In the genomic region with DNA sequence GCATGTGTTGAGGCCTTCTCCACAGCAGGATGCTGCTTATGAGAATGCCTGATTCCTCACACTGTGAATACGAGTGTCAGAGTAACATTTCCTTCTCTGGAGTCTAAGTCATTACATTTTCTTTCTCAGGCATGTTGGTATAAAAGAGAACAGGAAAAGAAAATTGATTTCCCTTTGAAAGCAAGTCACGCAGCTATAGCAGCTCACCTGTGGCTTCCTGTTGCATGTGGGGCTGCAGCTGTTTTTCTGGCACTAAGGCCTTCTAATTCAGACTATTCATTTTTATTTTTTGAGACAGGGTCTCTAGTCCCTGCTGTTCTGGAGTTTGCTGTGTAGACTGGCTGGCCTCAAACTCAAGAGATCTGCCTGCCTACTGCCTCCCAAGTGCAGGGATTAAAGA, we compare ENCODE assay signal across 19 mouse cellular contexts.
DNase-seq lines count a peak whose midpoint lies in the region; ATAC-seq and TF ChIP-seq lines count a peak whose summit lies in the region.
"Had no signal": no experiment of that assay in that cellular context is flagged by ENCODE, and none has a peak within 500 bp of the region (broad histone marks: within the 10 kb centered on the region; RNA-seq: fewer than 3 reads in every experiment).

No protein-coding gene starts in this region.

- H3K27ac ChIP-seq in forebrain, embryonic 10.5 days = 0 out of 2 replicates have a peak overlapping the region, but pooled peaks have one; percentile 13
- no peak overlapping the region for H3K27ac ChIP-seq in forebrain, embryonic 16.5 days (ENCODE audit: low read length)
- H3K27ac ChIP-seq in midbrain, embryonic 10.5 days (replicated peaks) = peak overlapping the region; percentile 33
- no peak overlapping the region for H3K27ac ChIP-seq in midbrain, postnatal 0 days (ENCODE audit: low read depth, low read length)
- 0 out of 2 replicates have a peak overlapping the region, but pooled peaks have one; percentile 26 for H3K27ac ChIP-seq in limb, embryonic 10.5 days
- H3K27ac ChIP-seq in kidney, embryonic 16.5 days (ENCODE audit: low read length) = no peak overlapping the region
- H3K27ac ChIP-seq: embryonic facial prominence, embryonic 15.5 days; forebrain, embryonic 12.5 days; stomach, postnatal 0 days had no signal

- no peaks in the 10 kb centered on the region for H3K36me3 ChIP-seq in forebrain, embryonic 10.5 days (replicated peaks)
- H3K36me3 ChIP-seq in forebrain, embryonic 16.5 days (ENCODE audit: control insufficient read depth, insufficient read depth) = no peaks in the 10 kb centered on the region
- no peaks in the 10 kb centered on the region for H3K36me3 ChIP-seq in midbrain, embryonic 10.5 days
- H3K36me3 ChIP-seq in midbrain, postnatal 0 days (ENCODE audit: insufficient read depth, low read length) = no peaks in the 10 kb centered on the region
- no peaks in the 10 kb centered on the region for H3K36me3 ChIP-seq in limb, embryonic 10.5 days
- no peaks in the 10 kb centered on the region for H3K36me3 ChIP-seq in kidney, embryonic 16.5 days (ENCODE audit: insufficient read depth, low read length)
- H3K36me3 ChIP-seq: embryonic facial prominence, embryonic 15.5 days; forebrain, embryonic 12.5 days had no signal

- no peak for ATAC-seq in forebrain, embryonic 16.5 days
- no peak for ATAC-seq in midbrain, postnatal 0 days (ENCODE audit: low FRiP score)
- ATAC-seq in kidney, embryonic 16.5 days (ENCODE audit: low FRiP score, low TSS enrichment) = no peak
- ATAC-seq: intestine, embryonic 16.5 days had no signal

- H3K4me3 ChIP-seq in forebrain, embryonic 10.5 days = no peak overlapping the region
- no peak overlapping the region for H3K4me3 ChIP-seq in forebrain, embryonic 16.5 days (replicated peaks; ENCODE audit: low read length)
- H3K4me3 ChIP-seq in midbrain, embryonic 10.5 days = no peak overlapping the region
- H3K4me3 ChIP-seq in midbrain, postnatal 0 days (ENCODE audit: low read depth, low read length) = no peak overlapping the region
- no peak overlapping the region for H3K4me3 ChIP-seq in limb, embryonic 10.5 days
- H3K4me3 ChIP-seq in kidney, embryonic 16.5 days (ENCODE audit: low read length) = no peak overlapping the region
- H3K4me3 ChIP-seq: embryonic facial prominence, embryonic 15.5 days; forebrain, embryonic 12.5 days had no signal

- H3K27me3 ChIP-seq in forebrain, embryonic 10.5 days (ENCODE audit: poor library complexity, severe bottlenecking) = no peaks in the 10 kb centered on the region
- no peaks in the 10 kb centered on the region for H3K27me3 ChIP-seq in forebrain, embryonic 16.5 days (replicated peaks; ENCODE audit: control insufficient read depth, insufficient read depth, low read length)
- H3K27me3 ChIP-seq in midbrain, embryonic 10.5 days (ENCODE audit: low read depth, poor library complexity, severe bottlenecking) = no peaks in the 10 kb centered on the region
- no peaks in the 10 kb centered on the region for H3K27me3 ChIP-seq in midbrain, postnatal 0 days (ENCODE audit: insufficient read depth, low read length)
- no peaks in the 10 kb centered on the region for H3K27me3 ChIP-seq in limb, embryonic 10.5 days (ENCODE audit: low read depth, poor library complexity, severe bottlenecking)
- no peaks in the 10 kb centered on the region for H3K27me3 ChIP-seq in kidney, embryonic 16.5 days (ENCODE audit: insufficient read depth, low read length)
- H3K27me3 ChIP-seq: embryonic facial prominence, embryonic 15.5 days; forebrain, embryonic 12.5 days had no signal

- no peak overlapping the region for H3K4me2 ChIP-seq in forebrain, embryonic 16.5 days (ENCODE audit: low read length)
- H3K4me2 ChIP-seq in midbrain, postnatal 0 days (ENCODE audit: low read depth, low read length, poor library complexity, severe bottlenecking) = no peak overlapping the region
- H3K4me2 ChIP-seq in kidney, embryonic 16.5 days (replicated peaks; ENCODE audit: low read depth, low read length) = no peak overlapping the region
- H3K4me2 ChIP-seq: embryonic facial prominence, embryonic 15.5 days; forebrain, embryonic 12.5 days; liver, embryonic 11.5 days; lung, embryonic 14.5 days had no signal

- H3K4me1 ChIP-seq in forebrain, embryonic 10.5 days = peaks cover 87% of the 10 kb centered on the region
- peaks cover 53% of the 10 kb centered on the region for H3K4me1 ChIP-seq in forebrain, embryonic 16.5 days (replicated peaks; ENCODE audit: control insufficient read depth, insufficient read depth, low read length)
- peaks cover 85% of the 10 kb centered on the region for H3K4me1 ChIP-seq in midbrain, embryonic 10.5 days
- H3K4me1 ChIP-seq in midbrain, postnatal 0 days (ENCODE audit: insufficient read depth, low read length) = peaks cover 20% of the 10 kb centered on the region; the same call in 1 of the 2 replicates
- peaks cover 80% of the 10 kb centered on the region for H3K4me1 ChIP-seq in limb, embryonic 10.5 days
- H3K4me1 ChIP-seq in kidney, embryonic 16.5 days (ENCODE audit: insufficient read depth, low read length) = peaks cover 85% of the 10 kb centered on the region

- no peak overlapping the region for H3K9ac ChIP-seq in forebrain, embryonic 16.5 days (replicated peaks; ENCODE audit: low read depth, low read length)
- no peak overlapping the region for H3K9ac ChIP-seq in midbrain, postnatal 0 days (replicated peaks; ENCODE audit: low read length, poor library complexity, severe bottlenecking)
- no peak overlapping the region; the same call in 1 of the 2 replicates for H3K9ac ChIP-seq in kidney, embryonic 16.5 days (replicated peaks; ENCODE audit: low read length)
- H3K9ac ChIP-seq: embryonic facial prominence, embryonic 15.5 days; forebrain, embryonic 12.5 days; lung, embryonic 14.5 days had no signal

- DNase-seq in forebrain, embryonic 10.5 days (ENCODE audit: extremely low spot score, low spot score) = no peak
- no peak for DNase-seq in midbrain, embryonic 10.5 days (ENCODE audit: low spot score)
- no peak for DNase-seq in midbrain, postnatal 0 days (ENCODE audit: low spot score)
- no peak for DNase-seq in limb, embryonic 10.5 days (ENCODE audit: low spot score)
- DNase-seq in thymus, postnatal 36 days = peak; percentile 29 to 57
- DNase-seq in lung, postnatal 25 days (ENCODE audit: low spot score) = no peak
- DNase-seq: cerebellum, adult 11 months; heart, adult 18-20 months; kidney, postnatal 36 days; lung, embryonic 14.5 days; right cerebral cortex, adult 18-20 months; spleen, adult 18-20 months had no signal

- no peak for TF ChIP-seq CTCF in midbrain, postnatal 0 days (IDR thresholded peaks at IDR 0.05)

- 60% methylated on average over 2 of the region's 2 CpGs for WGBS in forebrain, embryonic 10.5 days
- 50% methylated on average over 2 of the region's 2 CpGs for WGBS in forebrain, embryonic 16.5 days
- WGBS in midbrain, embryonic 10.5 days = 58% methylated on average over 2 of the region's 2 CpGs
- 26% methylated on average over 2 of the region's 2 CpGs for WGBS in midbrain, postnatal 0 days
- WGBS in limb, embryonic 10.5 days = 72% methylated on average over 2 of the region's 2 CpGs
- 55% methylated on average over 2 of the region's 2 CpGs for whole genome bisulfite sequencing in kidney, embryonic 16.5 days

- H3K9me3 ChIP-seq in forebrain, embryonic 10.5 days = no peaks in the 10 kb centered on the region
- H3K9me3 ChIP-seq in forebrain, embryonic 16.5 days (ENCODE audit: control insufficient read depth, low read length) = no peaks in the 10 kb centered on the region
- H3K9me3 ChIP-seq in midbrain, embryonic 10.5 days (replicated peaks) = no peaks in the 10 kb centered on the region
- no peaks in the 10 kb centered on the region for H3K9me3 ChIP-seq in midbrain, postnatal 0 days (ENCODE audit: low read length)
- H3K9me3 ChIP-seq in limb, embryonic 10.5 days (replicated peaks) = no peaks in the 10 kb centered on the region
- H3K9me3 ChIP-seq in kidney, embryonic 16.5 days (ENCODE audit: low read length) = no peaks in the 10 kb centered on the region
- H3K9me3 ChIP-seq: embryonic facial prominence, embryonic 15.5 days; forebrain, embryonic 12.5 days had no signal

Comparison
In these comparisons a context has a peak if more than half of its experiments do, and no peak if none do; other contexts are left out.
1. H3K27ac ChIP-seq: peak in forebrain, embryonic 10.5 days (single experiment), midbrain, embryonic 10.5 days (single experiment) and limb, embryonic 10.5 days (single experiment); none in forebrain, embryonic 16.5 days (single experiment), midbrain, postnatal 0 days (single experiment) and kidney, embryonic 16.5 days (single experiment).
2. DNase-seq: peak in thymus, postnatal 36 days (2 of 2); none in forebrain, embryonic 10.5 days (single experiment), midbrain, embryonic 10.5 days (single experiment), midbrain, postnatal 0 days (single experiment), limb, embryonic 10.5 days (single experiment) and lung, postnatal 25 days (single experiment).